Mouse (Mus musculus) midbrain, embryonic 10.5 days (tissue): ENCODE measurements around the gene Samd7. TPM values are rescaled to one million over a fixed set of nuclear protein-coding genes. Genes with fewer than 3 reads are reported as not detected.

ENCODE experiments used
- polyA plus RNA-seq: library from polyadenylated mRNA; unstranded; fragments of >200 nt; fragmentation: Nextera tagmentation; extraction: Ambion mirVana; gene quantifications from 2 replicates; pipeline ENCODE4 v1.2.1, GENCODE M21; 2016

Samd7 gene
- polyA plus RNA-seq, 1 experiment from 2014 or later: not detected

Other genes with a start within 250 kb of the Samd7 start
- gene Mecom, start 198.3 kb upstream of the Samd7 start, polyA plus RNA-seq: 22.6 and 34.8 TPM in 2 replicates
- 0.10 TPM in 1 of 2 replicates, not detected in the other for gene Actrt3, start 146.4 kb upstream of the Samd7 start, polyA plus RNA-seq
- 32.4 and 35.0 TPM in 2 replicates for gene Mynn, start 144.2 kb upstream of the Samd7 start, polyA plus RNA-seq
- gene Lrriq4, start 101.8 kb upstream of the Samd7 start, polyA plus RNA-seq: not detected in 2 replicates
- gene Lrrc34, start 98.4 kb upstream of the Samd7 start, polyA plus RNA-seq: 1.8 and 2.5 TPM in 2 replicates
- not detected in 2 replicates for gene Lrrc31, start 46.5 kb upstream of the Samd7 start, polyA plus RNA-seq
- 48.6 and 53.2 TPM in 2 replicates for gene Sec62, start 46.6 kb downstream of the Samd7 start, polyA plus RNA-seq
- gene Gpr160, start 109.7 kb downstream of the Samd7 start, polyA plus RNA-seq: 0.78 and 0.81 TPM in 2 replicates
- gene Phc3, start 223.1 kb downstream of the Samd7 start, polyA plus RNA-seq: 3.9 and 4.5 TPM in 2 replicates
- 31.0 and 31.7 TPM in 2 replicates for gene Prkci, start 249.5 kb downstream of the Samd7 start, polyA plus RNA-seq